Mouse (Mus musculus): ENCODE measurements around the gene Ovol2. TPM values are rescaled to one million over a fixed set of nuclear protein-coding genes. Genes with fewer than 3 reads are reported as not detected.

Ovol2 gene
- total and polyA plus RNA-seq, 3 experiments, result 0.05 TPM; not detected in 2

DNA sequence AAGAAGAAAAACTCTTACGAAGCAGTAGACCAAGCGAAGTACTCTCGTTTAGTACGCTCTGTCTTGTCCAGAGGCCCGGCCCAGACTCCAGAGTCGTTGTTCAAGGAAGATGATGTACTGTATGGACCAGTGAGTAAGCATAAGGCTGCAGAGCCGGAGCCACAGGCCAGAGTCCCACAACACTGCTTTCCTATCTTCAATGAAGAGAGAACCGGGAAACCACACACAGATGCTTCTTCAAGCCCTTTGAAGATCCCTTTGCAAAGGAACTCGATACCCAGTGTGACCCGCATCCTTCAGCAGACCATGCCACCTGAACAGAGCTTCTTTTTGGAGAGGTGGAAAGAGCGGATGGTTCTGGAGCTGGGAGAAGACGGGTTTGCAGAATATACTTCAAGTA is 59.9 kb downstream of the Ovol2 start:
- Histone ChIP-seq H3K4me3 (ENCODE audit: low read depth, low read length) (peak overlapping the region; percentile 46; the same call in 1 of the 2 replicates), H3K9me3 (replicated peaks) (no peaks in the 10 kb centered on the region), H3K36me3 (replicated peaks) (peaks cover 50% of the 10 kb centered on the region), H3K27me3 (ENCODE audit: insufficient read depth, low read length) (no peaks in the 10 kb centered on the region), H3K4me1 (ENCODE audit: insufficient read depth, low read depth, low read length) (peaks cover 40% of the 10 kb centered on the region)
- DNase-seq (ENCODE audit: low spot score) (no peak), ATAC-seq (ENCODE audit: extremely low read depth, insufficient number of reproducible peaks, low FRiP score, poor library complexity, severe bottlenecking) (no peak)
- no peak for TF ChIP-seq POLR2AphosphoS5 (IDR thresholded peaks at IDR 0.05; ENCODE audit: insufficient replicate concordance, low read depth, low read length)
- no peak for TF ChIP-seq GATA1 (IDR thresholded peaks at IDR 0.05; ENCODE audit: borderline replicate concordance, low read length)
- no peak for TF ChIP-seq GATA2 (IDR thresholded peaks at IDR 0.05; ENCODE audit: borderline replicate concordance, low read depth, low read length)
- no peak for TF ChIP-seq CTCF (IDR thresholded peaks at IDR 0.05; ENCODE audit: low read depth, low read length)
- no peak for TF ChIP-seq TAL1 (conservative IDR thresholded peaks at IDR 0.05; ENCODE audit: low read depth, low read length)

DNA sequence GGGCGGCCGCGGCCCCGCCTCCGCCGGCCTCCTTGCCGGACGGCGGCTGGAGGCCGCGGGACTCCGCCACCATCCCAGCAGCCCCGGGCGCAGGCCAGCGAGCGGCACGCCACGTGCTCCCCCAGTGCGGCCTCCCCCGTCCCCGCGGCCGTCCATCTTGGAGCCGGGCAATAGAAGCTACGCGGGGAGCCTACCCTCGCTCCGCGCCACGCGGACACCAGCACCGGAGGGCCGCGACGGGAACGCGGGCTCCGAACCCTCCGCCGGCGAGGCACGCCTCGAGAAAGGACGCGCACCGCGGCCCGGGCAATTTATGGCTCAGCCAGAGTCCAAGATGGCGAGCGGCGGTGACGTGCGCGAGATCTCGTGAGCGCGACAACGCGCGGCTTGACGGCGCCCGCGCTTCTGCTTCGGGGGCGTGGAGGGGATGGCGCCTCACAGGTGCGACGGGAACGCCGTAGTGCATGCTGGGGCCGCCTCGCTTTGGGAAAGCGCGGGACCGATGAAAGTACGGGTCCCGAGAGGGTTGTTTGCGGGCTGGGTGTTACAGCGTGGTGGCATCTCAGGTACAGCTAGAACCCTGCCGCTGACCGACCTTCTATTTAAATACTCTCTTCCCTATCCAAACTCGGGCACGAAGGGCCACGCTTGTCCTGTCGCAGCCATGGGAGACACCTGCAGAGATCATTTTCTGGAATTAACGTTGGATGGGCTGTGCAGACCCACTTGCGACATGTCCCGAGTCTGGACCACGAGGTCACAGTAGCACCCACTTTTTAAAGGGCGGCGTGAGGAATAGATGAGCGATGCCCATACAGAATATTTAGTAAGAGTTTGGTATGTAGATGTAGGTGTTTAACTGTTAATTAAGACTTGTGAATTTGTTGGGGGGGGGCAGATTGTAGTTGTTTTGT is 61.2 kb downstream of the Ovol2 start, which contains the start of the genes Mgme1 and Snx5:
Gene Mgme1 (plus strand): TSS at position 157 of the 914 bp plus-strand sequence.
Gene Snx5 (minus strand): TSS at position 400 of the 914 bp plus-strand sequence.
- DNase-seq (ENCODE audit: low spot score) (peak; percentile 79), ATAC-seq (ENCODE audit: extremely low read depth, insufficient number of reproducible peaks, low FRiP score, poor library complexity, severe bottlenecking) (peak; percentile 71)
- H3K27me3 ChIP-seq (ENCODE audit: insufficient read depth, low read length), result no peaks in the 10 kb centered on the region
- peaks cover 52% of the 10 kb centered on the region for H3K4me1 ChIP-seq (ENCODE audit: insufficient read depth, low read depth, low read length)
- H3K9me3 ChIP-seq (replicated peaks), result no peaks in the 10 kb centered on the region
- H3K4me3 ChIP-seq (ENCODE audit: low read depth, low read length), result peak within 1 kb of the TSS; percentile 92
- TF ChIP-seq TAL1 (conservative IDR thresholded peaks at IDR 0.05; ENCODE audit: low read depth, low read length) (no peak), CTCF (IDR thresholded peaks at IDR 0.05; ENCODE audit: low read depth, low read length) (no peak), POLR2AphosphoS5 (IDR thresholded peaks at IDR 0.05; ENCODE audit: insufficient replicate concordance, low read depth, low read length) (peak; percentile 69; the same call in 1 of the 2 replicates)
- peaks cover 50% of the 10 kb centered on the region for H3K36me3 ChIP-seq (replicated peaks)

DNA sequence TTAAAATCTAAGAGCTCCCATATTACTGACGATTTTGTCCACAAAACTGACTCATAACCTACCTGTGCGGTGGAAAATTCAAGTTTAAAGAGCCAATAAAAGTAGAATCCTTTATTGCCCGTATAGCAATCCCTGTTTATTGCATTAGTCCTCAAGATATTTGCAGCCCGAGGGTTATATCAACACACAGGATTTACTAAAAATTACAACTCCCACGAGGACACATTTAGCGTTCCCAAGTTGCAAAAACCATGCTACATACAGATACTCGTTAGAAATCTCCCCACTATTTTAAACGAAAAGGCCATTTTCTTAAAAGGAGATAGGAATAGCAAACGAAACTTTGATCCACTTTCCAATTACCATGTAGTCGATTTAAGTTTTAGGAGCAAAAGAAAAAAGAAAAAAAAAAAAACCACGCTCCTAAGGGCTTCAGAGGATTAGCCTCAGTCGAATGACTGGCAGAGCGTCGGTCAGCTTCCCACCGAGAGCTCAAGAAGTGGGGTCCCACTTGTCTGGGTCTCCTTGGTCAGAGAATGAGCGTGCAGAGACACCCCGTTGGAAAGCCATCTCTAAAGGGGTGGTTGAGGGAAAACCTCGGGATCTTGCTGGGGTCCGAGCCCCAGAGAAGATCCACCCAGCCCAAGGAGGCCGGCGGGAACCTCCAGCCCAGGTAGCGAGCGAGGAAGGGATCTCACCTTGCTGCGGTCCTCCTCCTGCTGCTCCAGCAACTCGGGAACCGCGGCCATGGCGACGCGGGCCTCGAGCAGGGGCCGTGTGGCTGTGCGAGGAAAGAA is 62.1 kb downstream of the Ovol2 start:
- peaks cover 48% of the 10 kb centered on the region for H3K36me3 ChIP-seq (replicated peaks)

DNA sequence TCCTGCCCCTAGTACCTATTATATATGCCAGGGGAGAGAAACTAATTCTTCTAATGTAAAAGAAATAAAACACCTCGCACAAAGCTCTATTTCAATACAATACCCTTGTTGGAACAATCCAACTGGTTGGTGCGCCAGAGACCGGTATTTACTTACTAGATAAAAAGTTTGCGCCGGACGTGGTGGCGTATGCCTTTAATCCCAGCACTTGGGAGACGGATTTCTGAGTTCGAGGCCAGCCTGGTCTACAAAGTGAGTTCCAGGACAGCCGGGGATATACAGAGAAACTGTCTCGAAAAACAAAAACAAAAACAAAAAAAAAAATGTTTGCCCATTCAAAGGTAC is 62.7 kb downstream of the Ovol2 start:
- Histone ChIP-seq H3K27me3 (ENCODE audit: insufficient read depth, low read length) (no peaks in the 10 kb centered on the region), H3K36me3 (replicated peaks) (peaks cover 49% of the 10 kb centered on the region), H3K4me3 (ENCODE audit: low read depth, low read length) (peak overlapping the region; percentile 92), H3K4me1 (ENCODE audit: insufficient read depth, low read depth, low read length) (peaks cover 55% of the 10 kb centered on the region), H3K9me3 (replicated peaks) (no peaks in the 10 kb centered on the region)
- DNase-seq (ENCODE audit: low spot score), result no peak
- TF ChIP-seq GATA2 (IDR thresholded peaks at IDR 0.05; ENCODE audit: borderline replicate concordance, low read depth, low read length), result no peak
- TF ChIP-seq POLR2AphosphoS5 (IDR thresholded peaks at IDR 0.05; ENCODE audit: insufficient replicate concordance, low read depth, low read length), result no peak
- TF ChIP-seq CTCF (IDR thresholded peaks at IDR 0.05; ENCODE audit: low read depth, low read length), result no peak
- TF ChIP-seq TAL1 (conservative IDR thresholded peaks at IDR 0.05; ENCODE audit: low read depth, low read length), result no peak
- TF ChIP-seq GATA1 (IDR thresholded peaks at IDR 0.05; ENCODE audit: borderline replicate concordance, low read length), result no peak
- ATAC-seq (ENCODE audit: extremely low read depth, insufficient number of reproducible peaks, low FRiP score, poor library complexity, severe bottlenecking), result no peak

More for the DNA sequence above, 62.1 kb downstream of the Ovol2 start:
- peaks cover 53% of the 10 kb centered on the region for H3K4me1 ChIP-seq (ENCODE audit: insufficient read depth, low read depth, low read length)
- DNase-seq (ENCODE audit: low spot score), result no peak
- TF ChIP-seq CTCF (IDR thresholded peaks at IDR 0.05; ENCODE audit: low read depth, low read length) (no peak), GATA1 (IDR thresholded peaks at IDR 0.05; ENCODE audit: borderline replicate concordance, low read length) (no peak), POLR2AphosphoS5 (IDR thresholded peaks at IDR 0.05; ENCODE audit: insufficient replicate concordance, low read depth, low read length) (no peak), TAL1 (conservative IDR thresholded peaks at IDR 0.05; ENCODE audit: low read depth, low read length) (no peak), GATA2 (IDR thresholded peaks at IDR 0.05; ENCODE audit: borderline replicate concordance, low read depth, low read length) (no peak)
- H3K27me3 ChIP-seq (ENCODE audit: insufficient read depth, low read length), result no peaks in the 10 kb centered on the region
- H3K4me3 ChIP-seq (ENCODE audit: low read depth, low read length), result peak overlapping the region; percentile 92
- ATAC-seq (ENCODE audit: extremely low read depth, insufficient number of reproducible peaks, low FRiP score, poor library complexity, severe bottlenecking), result no peak
- H3K9me3 ChIP-seq (replicated peaks), result no peaks in the 10 kb centered on the region

DNA sequence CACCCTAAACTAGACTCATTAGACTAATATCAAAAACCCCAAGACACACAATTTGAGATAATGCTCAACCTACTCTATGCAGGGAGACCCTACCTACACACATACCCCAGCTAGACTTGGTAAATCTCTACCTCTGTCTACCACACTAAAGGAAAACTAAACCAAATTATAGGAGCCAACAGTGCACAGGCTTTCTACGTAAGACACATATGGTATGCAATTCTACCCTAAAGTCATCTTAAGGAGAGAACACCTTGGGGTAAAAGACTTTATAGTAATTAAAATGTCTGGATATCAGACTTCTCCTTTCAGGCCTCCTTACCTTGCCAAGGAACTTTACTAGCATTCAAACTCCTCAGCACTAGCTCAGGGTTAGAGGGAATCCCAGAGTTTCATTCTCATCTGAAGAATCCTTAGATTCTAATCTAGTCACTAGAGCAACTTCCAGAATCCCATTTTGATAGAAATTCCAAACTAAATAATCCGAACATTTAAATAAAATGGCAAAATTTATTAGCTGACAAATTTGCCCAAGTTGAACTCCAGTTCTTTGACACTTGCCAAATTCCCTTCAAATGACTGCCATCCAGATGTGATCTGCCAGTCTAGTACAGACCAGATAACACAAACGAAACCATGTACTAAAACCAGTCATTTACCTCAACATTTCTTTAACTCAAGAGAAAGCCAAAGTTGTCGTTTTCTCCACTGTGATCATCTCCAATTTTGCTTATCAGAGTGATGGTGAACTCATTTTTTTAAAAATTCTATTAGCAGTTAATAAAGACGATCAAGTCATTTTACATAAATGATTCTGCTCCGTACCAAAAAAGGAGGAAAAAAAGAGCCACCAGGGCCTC is 63.3 kb downstream of the Ovol2 start:
- no peak for TF ChIP-seq GATA1 (IDR thresholded peaks at IDR 0.05; ENCODE audit: borderline replicate concordance, low read length)
- TF ChIP-seq CTCF (IDR thresholded peaks at IDR 0.05; ENCODE audit: low read depth, low read length), result no peak
- TF ChIP-seq POLR2AphosphoS5 (IDR thresholded peaks at IDR 0.05; ENCODE audit: insufficient replicate concordance, low read depth, low read length), result no peak
- no peak for TF ChIP-seq GATA2 (IDR thresholded peaks at IDR 0.05; ENCODE audit: borderline replicate concordance, low read depth, low read length)
- no peak for TF ChIP-seq TAL1 (conservative IDR thresholded peaks at IDR 0.05; ENCODE audit: low read depth, low read length)
- ATAC-seq (ENCODE audit: extremely low read depth, insufficient number of reproducible peaks, low FRiP score, poor library complexity, severe bottlenecking) (no peak), DNase-seq (ENCODE audit: low spot score) (no peak)
- no peaks in the 10 kb centered on the region for H3K9me3 ChIP-seq (replicated peaks)
- peaks cover 53% of the 10 kb centered on the region for H3K4me1 ChIP-seq (ENCODE audit: insufficient read depth, low read depth, low read length)
- H3K36me3 ChIP-seq (replicated peaks), result peaks cover 47% of the 10 kb centered on the region
- H3K27me3 ChIP-seq (ENCODE audit: insufficient read depth, low read length), result no peaks in the 10 kb centered on the region
- peak overlapping the region; percentile 92 for H3K4me3 ChIP-seq (ENCODE audit: low read depth, low read length)
